Mouse (Mus musculus): ENCODE measurements around the gene Cldn22. TPM values are rescaled to one million over a fixed set of nuclear protein-coding genes. Genes with fewer than 3 reads are reported as not detected.
"Not testable (repeated sequence)": the region's sequence is repeated elsewhere in the genome, so short reads cannot be mapped to it uniquely, and the experiment has no call there.

Cldn22 gene
- not detected for total RNA-seq (2021)

DNA sequence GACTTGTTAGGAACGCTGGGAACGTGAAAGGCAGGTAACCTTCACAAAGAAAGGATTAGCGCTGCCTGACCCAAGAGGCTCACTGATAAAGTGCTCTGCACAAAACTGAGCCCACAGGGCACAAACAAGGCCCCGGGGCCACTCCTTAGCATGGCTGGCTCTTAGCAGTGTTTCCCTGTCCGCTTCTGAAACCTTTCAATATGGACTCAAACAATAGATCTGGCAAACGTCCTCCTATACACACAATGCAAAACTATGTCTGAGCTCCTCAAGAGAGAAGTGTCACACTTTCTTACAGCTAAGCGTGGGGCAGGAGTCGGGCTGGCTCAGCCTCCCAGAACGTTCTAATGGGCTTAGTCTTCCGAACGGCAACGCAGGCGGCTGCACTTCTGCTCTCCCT is at the start of gene Cldn22:
TSS of gene Cldn22 (plus strand) at position 301 of the 400 bp plus-strand sequence.
- intact Hi-C loops (cut with DNase I) = loop anchor here (10.0 kb wide), 1 partner anchor 79 kb away; no protein-coding TSS in a partner anchor
- DNase-seq = no peak

DNA sequence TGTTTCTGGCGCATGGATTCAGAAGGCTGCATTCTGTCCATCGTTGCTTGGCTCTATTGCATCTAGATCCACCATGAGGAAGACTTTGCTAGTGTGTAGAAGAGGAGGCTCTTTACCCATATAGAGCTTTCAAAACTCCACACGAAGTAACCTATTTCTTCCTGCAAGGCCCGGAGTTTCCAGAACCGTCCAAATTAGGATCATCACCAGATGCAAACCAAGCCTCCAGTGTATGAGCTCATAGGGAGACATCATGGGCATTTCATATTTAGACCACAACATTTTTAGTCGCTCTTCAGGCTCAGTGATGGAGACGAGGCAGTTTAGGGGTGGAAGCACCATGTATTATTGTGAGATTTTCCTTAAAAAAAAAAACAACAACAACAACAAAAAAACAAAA is 46.9 kb upstream of the Cldn22 start:
- intact Hi-C loops (cut with DNase I) = no loop called here
- DNase-seq = no peak

- intact Hi-C loops (cut with DNase I) = no loop called here
- no peak for DNase-seq
These were observed 44.7 kb upstream of the Cldn22 start for GRCm38 (mm10) chr8:47779589-47779988.

- no peak for DNase-seq
- intact Hi-C loops (cut with DNase I) = no loop called here
These were observed 42.4 kb upstream of the Cldn22 start for GRCm38 (mm10) chr8:47781881-47782280.

- intact Hi-C loops (cut with DNase I) = no loop called here
- DNase-seq = no peak
These were observed 40.7 kb upstream of the Cldn22 start for GRCm38 (mm10) chr8:47783544-47783943.

- DNase-seq = no peak
- intact Hi-C loops (cut with DNase I) = no loop called here
These were observed 40.3 kb upstream of the Cldn22 start for GRCm38 (mm10) chr8:47783944-47784343.

DNA sequence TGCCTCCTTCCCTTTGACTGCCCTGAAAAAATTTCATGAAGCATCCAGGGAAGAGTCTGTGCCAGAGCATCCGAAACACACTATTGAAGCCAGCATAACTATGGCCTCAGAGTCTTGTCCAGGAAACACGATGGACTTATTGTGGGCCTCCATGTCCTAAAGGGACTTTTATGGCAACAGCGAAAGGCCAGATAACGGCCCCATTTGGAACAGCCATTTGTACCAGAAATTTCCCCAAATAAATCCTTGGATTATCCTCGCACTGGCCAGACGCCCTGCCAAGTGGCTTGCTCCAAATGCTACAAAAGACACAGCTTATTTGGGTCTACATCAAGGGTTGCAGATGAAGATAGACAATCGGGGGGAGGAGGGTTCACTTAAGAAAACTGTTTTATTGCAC is 39.8 kb upstream of the Cldn22 start:
- DNase-seq = no peak
- intact Hi-C loops (cut with DNase I) = no loop called here

GRCm38 (mm10) chr8:47786323-47786722 is 38.0 kb upstream of the Cldn22 start:
- no peak for DNase-seq
- intact Hi-C loops (cut with DNase I) = no loop called here

GRCm38 (mm10) chr8:47787705-47788104 is 36.6 kb upstream of the Cldn22 start:
- DNase-seq = no peak
- intact Hi-C loops (cut with DNase I) = no loop called here

DNA sequence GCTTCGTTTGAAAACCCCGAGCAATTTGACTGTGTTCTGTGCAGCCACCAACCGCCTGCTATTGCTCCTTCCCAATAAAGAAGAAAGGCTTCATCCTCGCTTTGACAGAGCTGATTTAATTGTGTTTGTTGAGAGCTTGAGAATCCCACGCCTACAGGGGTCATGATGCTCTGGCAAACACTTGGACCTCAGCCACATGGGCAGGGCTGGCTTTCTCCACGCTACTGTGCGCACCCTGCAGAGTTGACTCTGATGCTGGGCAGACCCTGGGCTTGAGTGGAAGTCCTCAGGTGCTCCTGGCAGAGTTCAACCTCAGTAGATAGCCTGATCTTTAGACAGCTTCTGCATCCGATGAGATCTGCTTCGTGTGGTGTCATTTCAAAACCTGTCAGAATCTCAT is 32.3 kb upstream of the Cldn22 start:
- intact Hi-C loops (cut with DNase I) = no loop called here
- DNase-seq = peak; percentile 33

- DNase-seq = no peak
- intact Hi-C loops (cut with DNase I) = no loop called here
These were observed 24.8 kb upstream of the Cldn22 start for GRCm38 (mm10) chr8:47799438-47799837.

GRCm38 (mm10) chr8:47802349-47802748 is 21.9 kb upstream of the Cldn22 start:
- intact Hi-C loops (cut with DNase I) = no loop called here
- no peak for DNase-seq

GRCm38 (mm10) chr8:47804262-47804661 is 20.0 kb upstream of the Cldn22 start:
- DNase-seq = no peak
- intact Hi-C loops (cut with DNase I) = no loop called here

DNA sequence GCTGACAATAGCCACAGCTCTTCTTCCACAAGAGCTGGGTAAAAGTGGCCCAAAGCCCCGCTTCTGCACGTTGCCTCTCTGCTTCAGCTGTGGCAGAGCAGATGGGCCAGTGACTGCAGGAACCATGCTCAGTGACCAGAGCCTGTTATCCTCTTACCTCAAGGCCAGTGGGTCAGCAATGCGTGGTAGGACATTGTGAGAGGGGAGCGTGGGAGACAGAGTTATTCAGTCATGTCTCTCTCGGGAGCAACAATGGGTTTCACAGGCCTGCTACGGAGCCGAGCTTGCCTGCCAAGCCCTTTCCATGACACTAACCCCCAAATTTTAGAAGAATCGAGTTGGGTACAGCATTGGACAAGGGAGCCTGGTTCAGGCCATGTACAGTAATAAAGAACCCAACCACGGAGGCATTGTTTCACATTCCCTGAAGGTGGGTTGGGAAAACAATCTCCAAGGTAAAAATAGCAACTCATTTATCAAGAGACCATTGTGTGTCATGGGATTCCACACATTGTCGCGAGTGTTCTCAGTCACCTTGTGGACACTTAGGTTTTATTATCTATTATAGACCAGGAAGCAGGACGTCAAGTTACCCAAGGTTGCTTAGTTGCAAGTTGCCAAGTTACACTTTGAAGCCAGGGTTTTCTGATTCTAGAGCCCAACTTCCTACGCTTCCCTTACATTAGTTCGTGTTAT is 14.2 kb upstream of the Cldn22 start:
- intact Hi-C loops (cut with DNase I) = no loop called here
- no peak for DNase-seq

DNA sequence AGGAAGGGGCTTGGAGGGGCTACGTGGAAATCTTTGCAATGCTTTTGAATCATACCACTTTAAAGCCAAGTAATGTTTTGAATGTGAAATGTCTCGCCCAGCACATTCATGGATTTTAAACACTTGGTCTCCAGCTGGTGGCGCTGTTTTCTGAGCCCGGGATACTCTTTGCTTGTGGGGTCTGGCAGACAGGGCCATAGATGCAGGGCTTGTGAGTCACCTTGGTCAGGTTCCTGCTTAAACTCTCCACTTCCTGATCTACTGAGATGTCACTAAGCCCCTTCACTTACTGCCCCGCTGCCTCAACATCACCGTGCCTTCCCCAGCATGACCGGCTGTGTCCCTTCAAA is 13.6 kb upstream of the Cldn22 start:
- no peak for DNase-seq
- intact Hi-C loops (cut with DNase I) = no loop called here

- intact Hi-C loops (cut with DNase I) = no loop called here
These were observed 13.1 kb upstream of the Cldn22 start for GRCm38 (mm10) chr8:47811221-47811620.

GRCm38 (mm10) chr8:47819034-47819433 is 5.2 kb upstream of the Cldn22 start:
- intact Hi-C loops (cut with DNase I) = no loop called here
- DNase-seq = no peak

More at GRCm38 (mm10) chr8:47811221-47811620, 13.1 kb upstream of the Cldn22 start:
- no peak for DNase-seq

GRCm38 (mm10) chr8:47820914-47821772 is 3.1 kb upstream of the Cldn22 start:
- DNase-seq = no peak
- intact Hi-C loops (cut with DNase I) = loop anchor here (10.0 kb wide), 1 partner anchor 76 kb away; no protein-coding TSS in a partner anchor

DNA sequence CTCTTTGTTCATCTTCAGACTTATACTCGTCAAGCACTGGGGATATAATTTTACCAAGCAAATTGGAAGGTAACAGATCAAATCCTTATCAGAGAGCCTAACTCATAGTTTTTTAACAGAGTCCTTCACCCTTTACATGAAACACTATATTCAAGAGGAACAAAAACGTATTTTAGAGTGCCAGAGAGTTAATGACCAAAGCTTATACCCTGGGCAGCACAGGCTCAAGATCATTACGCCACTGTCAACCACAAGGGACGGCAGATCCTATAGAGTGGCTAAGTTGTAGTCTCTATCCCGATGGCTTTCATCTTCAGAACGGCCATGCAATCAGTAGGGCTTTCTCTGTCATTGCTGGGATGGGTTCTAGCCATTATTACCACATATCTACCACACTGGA is 2.4 kb upstream of the Cldn22 start, which contains the start of gene Cldn24:
TSS of gene Cldn24 (plus strand) at position 301 of the 400 bp plus-strand sequence.
- intact Hi-C loops (cut with DNase I) = loop anchor here (10.0 kb wide), 1 partner anchor 77 kb away; no protein-coding TSS in a partner anchor
- no peak for DNase-seq

DNA sequence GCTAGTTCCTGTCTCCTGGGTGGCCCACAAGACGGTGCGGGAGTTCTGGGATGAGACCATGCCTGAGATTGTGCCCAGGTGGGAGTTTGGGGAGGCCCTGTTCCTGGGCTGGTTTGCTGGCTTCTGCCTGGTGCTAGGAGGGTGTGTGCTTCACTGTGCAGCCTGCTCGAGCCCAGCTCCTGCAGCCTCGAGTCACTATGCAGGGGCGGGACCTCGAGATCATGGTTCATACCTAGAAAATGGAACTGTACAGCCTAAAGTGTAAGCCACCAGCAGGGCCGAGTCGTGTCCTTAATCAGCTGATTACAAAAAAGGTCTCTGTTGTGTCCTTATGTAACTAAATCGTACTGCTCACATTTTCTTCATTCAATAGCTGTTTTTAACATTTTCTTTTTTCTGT is 1.7 kb upstream of the Cldn22 start:
- DNase-seq = not testable (repeated sequence)
- intact Hi-C loops (cut with DNase I) = loop anchor here (10.0 kb wide), 1 partner anchor 78 kb away; no protein-coding TSS in a partner anchor

- intact Hi-C loops (cut with DNase I) = loop anchor here (10.0 kb wide), 1 partner anchor 79 kb away; no protein-coding TSS in a partner anchor
- no peak for DNase-seq
These were observed 505 bp upstream of the Cldn22 start for GRCm38 (mm10) chr8:47823777-47824176.

DNA sequence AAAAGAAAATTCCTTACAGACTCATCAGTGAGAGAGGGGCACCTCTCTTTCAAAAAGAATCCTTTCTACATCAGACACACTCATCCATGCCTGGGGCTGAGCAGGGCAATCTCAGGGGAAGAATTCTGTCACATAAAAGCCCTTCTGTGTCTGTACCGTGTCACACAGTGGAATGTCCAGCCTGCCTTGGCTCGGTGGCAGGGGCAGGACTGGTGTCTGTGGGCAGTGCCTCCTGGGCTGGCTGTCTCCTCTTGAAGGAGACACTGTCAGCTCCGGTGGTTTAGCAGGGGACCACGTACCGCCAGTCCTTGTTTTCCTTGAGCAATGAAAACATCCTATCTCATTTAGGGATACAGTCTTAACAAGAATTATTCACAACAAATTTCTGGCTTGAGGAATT is 1.3 kb downstream of the Cldn22 start:
- intact Hi-C loops (cut with DNase I) = loop anchor here (10.0 kb wide), 1 partner anchor 81 kb away; no protein-coding TSS in a partner anchor
- DNase-seq = no peak

Measured in left cerebral cortex, postnatal 4 days (tissue).